Mouse (Mus musculus): Measurements from ENCODE around the gene Baat. TPM values are rescaled to one million over a fixed set of nuclear protein-coding genes. Genes with fewer than 3 reads are reported as not detected.

Gene Baat
- total and polyA plus RNA-seq, 3 experiments, result not detected

DNA sequence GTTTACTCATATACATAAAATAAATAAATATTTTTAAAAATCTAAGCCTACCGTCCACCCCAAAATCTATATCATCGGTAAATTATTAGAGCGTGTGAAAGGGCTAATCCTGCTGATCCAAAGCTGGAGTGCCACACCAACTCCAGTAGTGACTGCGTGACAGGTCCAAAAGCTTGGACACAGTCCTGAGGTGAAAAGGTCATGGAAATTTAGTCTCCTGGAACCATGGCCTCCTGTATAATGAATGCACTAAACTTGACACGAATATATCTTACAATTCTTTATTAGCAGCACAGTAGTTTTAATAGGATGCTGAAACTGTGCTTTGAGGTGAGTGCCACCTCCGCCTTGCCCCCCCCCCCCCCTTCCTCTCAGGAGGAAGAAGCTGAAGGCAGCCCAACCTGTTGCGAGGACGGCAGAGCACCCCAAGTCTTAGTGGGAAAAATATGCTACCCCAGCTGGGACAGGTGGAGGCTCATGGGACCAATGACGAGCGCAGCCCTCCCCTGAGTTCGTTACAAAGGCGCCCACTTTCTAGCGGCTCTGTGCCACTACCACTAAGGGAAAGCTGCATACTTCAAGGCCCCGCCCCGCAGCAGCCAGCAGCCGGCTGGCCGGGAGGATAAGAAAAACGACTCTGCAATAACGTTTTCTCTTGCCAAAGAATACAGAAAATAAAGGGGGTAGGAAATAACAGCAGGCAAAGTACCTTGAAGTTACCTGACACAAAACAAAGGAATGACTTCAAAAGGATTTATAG lies 28.1 kb downstream of the Baat start:
- Histone ChIP-seq H3K4me1 (ENCODE audit: insufficient read depth, low read depth, low read length) (peaks cover 4% of the 10 kb centered on the region), H3K27me3 (ENCODE audit: insufficient read depth, low read length) (no peaks in the 10 kb centered on the region), H3K9me3 (replicated peaks) (no peaks in the 10 kb centered on the region), H3K36me3 (replicated peaks) (no peaks in the 10 kb centered on the region), H3K4me3 (ENCODE audit: low read depth, low read length) (peak overlapping the region; percentile 54; the same call in 1 of the 2 replicates)
- ATAC-seq (ENCODE audit: extremely low read depth, insufficient number of reproducible peaks, low FRiP score, poor library complexity, severe bottlenecking) (peak; percentile 84), DNase-seq (ENCODE audit: low spot score) (peak; percentile 4)
- TF ChIP-seq POLR2AphosphoS5 (IDR thresholded peaks at IDR 0.05; ENCODE audit: insufficient replicate concordance, low read depth, low read length), result no peak
- TF ChIP-seq TAL1 (conservative IDR thresholded peaks at IDR 0.05; ENCODE audit: low read depth, low read length), result no peak
- TF ChIP-seq GATA2 (IDR thresholded peaks at IDR 0.05; ENCODE audit: borderline replicate concordance, low read depth, low read length), result no peak
- TF ChIP-seq GATA1 (IDR thresholded peaks at IDR 0.05; ENCODE audit: borderline replicate concordance, low read length), result no peak
- TF ChIP-seq CTCF (IDR thresholded peaks at IDR 0.05; ENCODE audit: low read depth, low read length), result no peak

DNA sequence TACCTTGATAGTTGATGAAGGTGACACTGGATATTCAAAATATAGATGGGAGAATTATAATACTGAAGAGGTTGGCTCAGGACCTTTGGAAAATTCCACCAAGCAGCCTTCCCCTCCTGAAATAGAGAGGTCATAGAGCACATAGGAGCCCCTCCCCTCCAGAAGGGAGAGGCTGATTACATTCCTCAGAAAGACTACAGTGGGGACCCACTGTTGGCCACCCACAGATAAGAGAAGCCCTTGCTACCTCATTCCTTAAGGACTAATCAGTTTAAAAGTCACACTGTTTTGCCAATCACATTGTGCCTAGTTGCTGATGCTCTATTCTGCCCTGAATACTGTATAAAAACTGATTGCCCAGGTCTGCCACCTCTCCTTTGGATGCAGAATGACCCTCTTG lies 31.8 kb downstream of the Baat start:
- no peak for DNase-seq (ENCODE audit: low spot score)
- TF ChIP-seq GATA1 (IDR thresholded peaks at IDR 0.05; ENCODE audit: borderline replicate concordance, low read length), result no peak
- no peak for TF ChIP-seq TAL1 (conservative IDR thresholded peaks at IDR 0.05; ENCODE audit: low read depth, low read length)
- TF ChIP-seq POLR2AphosphoS5 (IDR thresholded peaks at IDR 0.05; ENCODE audit: insufficient replicate concordance, low read depth, low read length), result no peak
- TF ChIP-seq GATA2 (IDR thresholded peaks at IDR 0.05; ENCODE audit: borderline replicate concordance, low read depth, low read length), result no peak
- TF ChIP-seq CTCF (IDR thresholded peaks at IDR 0.05; ENCODE audit: low read depth, low read length), result no peak
- H3K36me3 ChIP-seq (replicated peaks), result no peaks in the 10 kb centered on the region
- no peaks in the 10 kb centered on the region for H3K9me3 ChIP-seq (replicated peaks)
- ATAC-seq (ENCODE audit: extremely low read depth, insufficient number of reproducible peaks, low FRiP score, poor library complexity, severe bottlenecking), result no peak
- peaks cover 4% of the 10 kb centered on the region for H3K4me1 ChIP-seq (ENCODE audit: insufficient read depth, low read depth, low read length)
- H3K27me3 ChIP-seq (ENCODE audit: insufficient read depth, low read length), result no peaks in the 10 kb centered on the region
- H3K4me3 ChIP-seq (ENCODE audit: low read depth, low read length), result no peak overlapping the region

DNA sequence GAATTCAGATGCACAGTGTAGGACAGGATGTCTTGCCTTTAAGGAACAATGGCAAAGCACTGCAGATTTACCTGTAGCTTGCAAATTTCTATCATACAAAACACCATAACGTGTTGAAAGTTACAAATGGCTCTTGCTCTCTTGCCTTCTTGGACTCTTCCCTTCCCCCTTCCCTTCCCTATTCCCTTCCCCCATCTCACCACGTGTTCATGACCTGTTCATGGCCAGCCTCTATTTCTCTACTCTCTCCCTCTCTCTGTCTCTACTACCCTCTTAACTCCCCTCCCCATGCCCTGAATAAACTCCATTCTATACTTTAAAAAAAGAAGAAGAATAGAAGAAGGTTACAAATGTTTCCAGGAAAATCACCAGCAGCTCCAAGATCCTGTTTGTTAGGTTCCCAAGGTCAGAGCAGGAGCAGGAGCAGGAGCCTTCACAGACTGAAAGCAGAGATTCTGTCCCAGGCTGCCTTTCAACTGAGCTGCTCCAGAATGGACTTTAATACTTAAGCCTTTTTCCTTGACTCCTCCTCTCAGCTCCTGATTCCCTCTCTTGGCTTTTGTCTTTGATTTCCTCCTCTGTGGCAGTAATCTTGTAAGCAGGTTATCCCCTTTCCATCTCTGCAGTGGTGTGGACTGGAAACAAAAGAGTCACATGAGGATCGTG lies 32.8 kb downstream of the Baat start, which contains the start of gene Acnat1:
TSS of gene Acnat1 (minus strand) at position 478 of the 666 bp plus-strand sequence.
- ATAC-seq (ENCODE audit: extremely low read depth, insufficient number of reproducible peaks, low FRiP score, poor library complexity, severe bottlenecking), result no peak
- Histone ChIP-seq H3K36me3 (replicated peaks) (no peaks in the 10 kb centered on the region), H3K4me3 (ENCODE audit: low read depth, low read length) (no peak within 1 kb of the TSS), H3K27me3 (ENCODE audit: insufficient read depth, low read length) (no peaks in the 10 kb centered on the region), H3K9me3 (replicated peaks) (no peaks in the 10 kb centered on the region), H3K4me1 (ENCODE audit: insufficient read depth, low read depth, low read length) (peaks cover 4% of the 10 kb centered on the region)
- TF ChIP-seq GATA2 (IDR thresholded peaks at IDR 0.05; ENCODE audit: borderline replicate concordance, low read depth, low read length) (no peak), TAL1 (conservative IDR thresholded peaks at IDR 0.05; ENCODE audit: low read depth, low read length) (no peak), POLR2AphosphoS5 (IDR thresholded peaks at IDR 0.05; ENCODE audit: insufficient replicate concordance, low read depth, low read length) (no peak), CTCF (IDR thresholded peaks at IDR 0.05; ENCODE audit: low read depth, low read length) (no peak), GATA1 (IDR thresholded peaks at IDR 0.05; ENCODE audit: borderline replicate concordance, low read length) (no peak)
- no peak for DNase-seq (ENCODE audit: low spot score)

DNA sequence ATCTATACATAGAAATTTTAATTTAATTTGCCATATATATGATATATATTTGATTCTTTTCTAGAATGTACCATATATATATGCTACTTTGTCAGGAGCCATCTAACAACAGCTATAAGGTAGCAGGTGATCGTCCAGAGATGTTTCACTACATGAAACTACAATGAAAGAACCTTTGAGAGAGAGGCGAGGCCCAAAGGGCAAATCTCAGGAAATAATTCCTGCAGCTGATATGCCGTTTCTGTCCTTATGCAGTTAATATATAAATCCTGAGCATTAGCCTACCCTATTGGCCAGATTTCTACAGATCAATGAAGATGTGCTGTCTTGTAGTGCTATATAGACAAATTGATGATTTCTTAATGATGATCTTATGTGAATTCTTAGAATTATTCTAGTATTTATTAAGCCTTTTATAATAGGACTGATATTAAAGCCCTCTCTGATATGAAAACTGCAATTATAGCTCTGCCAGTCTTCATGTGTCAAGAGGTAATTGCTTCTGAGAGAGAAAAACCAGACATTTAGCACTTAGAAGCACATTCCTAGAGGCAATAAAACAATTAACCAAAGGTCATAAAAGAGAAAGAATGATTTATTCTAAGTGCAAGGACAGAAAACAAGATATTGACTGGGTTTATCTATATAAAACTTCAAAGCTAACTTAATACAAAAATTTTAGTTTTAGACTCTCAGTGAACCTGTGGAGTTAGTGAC lies 36.8 kb downstream of the Baat start:
- Histone ChIP-seq H3K4me1 (ENCODE audit: insufficient read depth, low read depth, low read length) (no peaks in the 10 kb centered on the region), H3K27me3 (ENCODE audit: insufficient read depth, low read length) (no peaks in the 10 kb centered on the region), H3K4me3 (ENCODE audit: low read depth, low read length) (no peak overlapping the region), H3K9me3 (replicated peaks) (no peaks in the 10 kb centered on the region), H3K36me3 (replicated peaks) (no peaks in the 10 kb centered on the region)
- no peak for TF ChIP-seq TAL1 (conservative IDR thresholded peaks at IDR 0.05; ENCODE audit: low read depth, low read length)
- TF ChIP-seq GATA2 (IDR thresholded peaks at IDR 0.05; ENCODE audit: borderline replicate concordance, low read depth, low read length), result no peak
- no peak for TF ChIP-seq CTCF (IDR thresholded peaks at IDR 0.05; ENCODE audit: low read depth, low read length)
- no peak for TF ChIP-seq GATA1 (IDR thresholded peaks at IDR 0.05; ENCODE audit: borderline replicate concordance, low read length)
- no peak for TF ChIP-seq POLR2AphosphoS5 (IDR thresholded peaks at IDR 0.05; ENCODE audit: insufficient replicate concordance, low read depth, low read length)
- DNase-seq (ENCODE audit: low spot score) (no peak), ATAC-seq (ENCODE audit: extremely low read depth, insufficient number of reproducible peaks, low FRiP score, poor library complexity, severe bottlenecking) (no peak)

DNA sequence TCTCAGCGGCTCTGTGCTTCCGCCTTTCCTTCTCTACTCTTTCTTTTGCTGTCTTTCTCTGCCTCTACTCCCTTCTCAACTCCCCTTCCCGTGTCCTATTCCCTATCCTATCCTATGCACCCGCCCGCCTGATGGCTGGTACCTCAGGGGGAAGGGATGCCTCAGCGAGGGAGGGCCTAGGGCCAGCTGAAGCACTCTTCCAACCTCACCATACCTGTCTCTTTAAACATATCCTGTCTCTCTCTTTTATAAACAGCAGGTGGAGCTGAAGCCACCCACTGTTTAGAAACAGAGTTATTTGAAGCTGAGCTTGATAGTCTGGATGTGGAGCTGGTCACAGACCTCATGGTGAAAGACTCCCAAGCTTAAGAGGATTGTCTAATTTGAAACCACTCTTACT lies 39.0 kb downstream of the Baat start:
- H3K4me3 ChIP-seq (ENCODE audit: low read depth, low read length), result no peak overlapping the region
- H3K27me3 ChIP-seq (ENCODE audit: insufficient read depth, low read length), result no peaks in the 10 kb centered on the region
- no peak for ATAC-seq (ENCODE audit: extremely low read depth, insufficient number of reproducible peaks, low FRiP score, poor library complexity, severe bottlenecking)
- TF ChIP-seq GATA2 (IDR thresholded peaks at IDR 0.05; ENCODE audit: borderline replicate concordance, low read depth, low read length) (no peak), TAL1 (conservative IDR thresholded peaks at IDR 0.05; ENCODE audit: low read depth, low read length) (no peak), GATA1 (IDR thresholded peaks at IDR 0.05; ENCODE audit: borderline replicate concordance, low read length) (no peak), POLR2AphosphoS5 (IDR thresholded peaks at IDR 0.05; ENCODE audit: insufficient replicate concordance, low read depth, low read length) (no peak), CTCF (IDR thresholded peaks at IDR 0.05; ENCODE audit: low read depth, low read length) (no peak)
- H3K9me3 ChIP-seq (replicated peaks), result no peaks in the 10 kb centered on the region
- H3K36me3 ChIP-seq (replicated peaks), result no peaks in the 10 kb centered on the region
- no peaks in the 10 kb centered on the region for H3K4me1 ChIP-seq (ENCODE audit: insufficient read depth, low read depth, low read length)
- DNase-seq (ENCODE audit: low spot score), result no peak

DNA sequence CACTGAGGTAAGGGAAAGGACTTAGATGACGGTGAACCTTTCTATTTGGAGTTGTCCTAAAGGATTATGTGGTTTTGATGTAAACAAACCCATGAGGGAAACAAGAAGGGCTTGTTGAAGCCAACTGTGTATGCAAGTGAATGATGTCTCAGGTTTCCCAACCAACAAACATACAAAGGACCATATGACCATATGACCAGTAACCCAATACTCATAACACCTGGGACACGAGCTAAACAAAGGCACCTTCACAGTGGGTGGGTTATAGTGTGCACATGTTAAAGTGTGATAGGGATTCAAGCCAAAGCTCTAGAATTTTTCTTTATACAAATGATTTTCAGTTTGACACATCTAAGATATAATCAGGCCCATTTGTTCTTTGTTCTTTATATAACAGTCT lies 50.2 kb downstream of the Baat start:
- Histone ChIP-seq H3K4me1 (ENCODE audit: insufficient read depth, low read depth, low read length) (peaks cover 2% of the 10 kb centered on the region; the same call in 1 of the 2 replicates), H3K9me3 (replicated peaks) (no peaks in the 10 kb centered on the region), H3K4me3 (ENCODE audit: low read depth, low read length) (no peak overlapping the region), H3K27me3 (ENCODE audit: insufficient read depth, low read length) (no peaks in the 10 kb centered on the region), H3K36me3 (replicated peaks) (no peaks in the 10 kb centered on the region)
- TF ChIP-seq GATA1 (IDR thresholded peaks at IDR 0.05; ENCODE audit: borderline replicate concordance, low read length), result no peak
- DNase-seq (ENCODE audit: low spot score) (no peak), ATAC-seq (ENCODE audit: extremely low read depth, insufficient number of reproducible peaks, low FRiP score, poor library complexity, severe bottlenecking) (no peak)
